Mouse (Mus musculus): ENCODE measurements around the gene Gm17657. TPM values are rescaled to one million over a fixed set of nuclear protein-coding genes. Genes with fewer than 3 reads are reported as not detected.
A peak's percentile ranks its signal among the peaks of the same experiment; 100 is the strongest.

Gm17657 gene
- polyA plus RNA-seq, 1 experiment from 2014 or later: not detected

GRCm38 (mm10) chr17:29492269-29493191, 56.9 kb downstream of the Gm17657 start:
- ATAC-seq (replicated peaks; ENCODE audit: insufficient number of reproducible peaks, insufficient read depth, low FRiP score, low read depth): no peak
- Histone ChIP-seq H3K9ac (peak overlapping the region; percentile 98), H3K36me3 (peaks cover 15% of the 10 kb centered on the region), H3K9me3 (replicated peaks) (no peaks in the 10 kb centered on the region), H3K4me3 (peak overlapping the region; percentile 89), H3K27ac (peak overlapping the region; percentile 94), H3K4me2 (peak overlapping the region; percentile 66), H3K27me3 (no peaks in the 10 kb centered on the region), H3K4me1 (replicated peaks) (peaks cover 23% of the 10 kb centered on the region)
- 3% methylated on average over 22 of the region's 22 CpGs for whole genome bisulfite sequencing

DNA sequence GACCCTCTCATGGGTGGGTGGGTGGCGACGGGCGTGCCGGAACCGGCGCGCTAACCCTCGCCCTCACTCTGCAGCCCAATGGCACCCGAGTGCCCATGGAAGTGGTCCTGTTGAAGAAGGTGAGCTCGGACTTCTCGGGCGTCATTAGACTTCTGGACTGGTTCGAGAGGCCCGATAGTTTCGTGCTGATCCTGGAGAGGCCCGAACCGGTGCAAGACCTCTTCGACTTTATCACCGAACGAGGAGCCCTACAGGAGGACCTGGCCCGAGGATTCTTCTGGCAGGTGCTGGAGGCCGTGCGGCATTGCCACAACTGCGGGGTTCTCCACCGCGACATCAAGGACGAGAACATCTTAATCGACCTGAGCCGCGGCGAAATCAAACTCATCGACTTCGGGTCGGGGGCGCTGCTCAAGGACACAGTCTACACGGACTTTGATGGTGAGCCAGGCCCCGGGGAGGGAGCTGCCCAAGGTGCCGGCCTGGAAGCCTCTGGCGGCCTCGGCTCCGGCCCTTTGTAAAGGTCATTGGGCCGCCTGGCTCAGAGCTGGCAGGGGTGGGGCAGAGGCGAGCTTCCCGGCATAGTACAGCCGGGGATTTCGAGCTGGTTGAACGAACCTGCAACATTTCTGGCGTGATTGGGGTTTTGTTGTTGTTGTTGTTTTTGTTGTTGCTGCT, 57.7 kb downstream of the Gm17657 start:
- Histone ChIP-seq H3K4me2 (peak overlapping the region; percentile 66), H3K4me3 (peak overlapping the region; percentile 89), H3K9me3 (replicated peaks) (no peaks in the 10 kb centered on the region), H3K36me3 (peaks cover 15% of the 10 kb centered on the region), H3K9ac (peak overlapping the region; percentile 98), H3K4me1 (replicated peaks) (peaks cover 23% of the 10 kb centered on the region), H3K27ac (peak overlapping the region; percentile 94), H3K27me3 (no peaks in the 10 kb centered on the region)
- under 1% methylated on average over 48 of the region's 48 CpGs for WGBS
- no peak for ATAC-seq (replicated peaks; ENCODE audit: insufficient number of reproducible peaks, insufficient read depth, low FRiP score, low read depth)

- Histone ChIP-seq H3K4me2 (peak within 1 kb of the TSS; percentile 84), H3K27ac (peak within 1 kb of the TSS; percentile 94), H3K9ac (peak within 1 kb of the TSS; percentile 98), H3K4me3 (peak within 1 kb of the TSS; percentile 89), H3K4me1 (replicated peaks) (peaks cover 23% of the 10 kb centered on the region), H3K36me3 (peaks cover 15% of the 10 kb centered on the region), H3K27me3 (no peaks in the 10 kb centered on the region), H3K9me3 (replicated peaks) (no peaks in the 10 kb centered on the region)
- under 1% methylated on average over 76 of the region's 99 CpGs for WGBS
- peak; percentile 8; the same call in 1 of the 2 replicates for ATAC-seq (replicated peaks; ENCODE audit: insufficient number of reproducible peaks, insufficient read depth, low FRiP score, low read depth)
Measured at GRCm38 (mm10) chr17:29490713-29491581, 58.5 kb downstream of the Gm17657 start, which contains the start of gene Pim1. TSS of gene Pim1 (plus strand) at chr17:29490753.

- ATAC-seq (replicated peaks; ENCODE audit: insufficient number of reproducible peaks, insufficient read depth, low FRiP score, low read depth): peak; percentile 93
- H3K27ac ChIP-seq: peak overlapping the region; percentile 86
Measured at GRCm38 (mm10) chr17:29489971-29490712, 59.3 kb downstream of the Gm17657 start.

GRCm38 (mm10) chr17:29488978-29489970, 60.2 kb downstream of the Gm17657 start:
- Histone ChIP-seq H3K9me3 (replicated peaks) (no peaks in the 10 kb centered on the region), H3K27ac (peak overlapping the region; percentile 86), H3K36me3 (peaks cover 8% of the 10 kb centered on the region; the same call in 1 of the 2 replicates), H3K4me3 (peak overlapping the region; percentile 89), H3K4me2 (peak overlapping the region; percentile 84), H3K4me1 (replicated peaks) (peaks cover 20% of the 10 kb centered on the region), H3K9ac (peak overlapping the region; percentile 75), H3K27me3 (no peaks in the 10 kb centered on the region)
- 6% methylated on average over 30 of the region's 30 CpGs for WGBS
- no peak for ATAC-seq (replicated peaks; ENCODE audit: insufficient number of reproducible peaks, insufficient read depth, low FRiP score, low read depth)

More at GRCm38 (mm10) chr17:29489971-29490712, 59.3 kb downstream of the Gm17657 start:
- Histone ChIP-seq H3K9me3 (replicated peaks) (no peaks in the 10 kb centered on the region), H3K4me3 (peak overlapping the region; percentile 89), H3K36me3 (peaks cover 14% of the 10 kb centered on the region), H3K4me1 (replicated peaks) (peaks cover 23% of the 10 kb centered on the region), H3K27me3 (no peaks in the 10 kb centered on the region), H3K4me2 (peak overlapping the region; percentile 84), H3K9ac (peak overlapping the region; percentile 75)
- under 1% methylated on average over 56 of the region's 68 CpGs for WGBS

DNA sequence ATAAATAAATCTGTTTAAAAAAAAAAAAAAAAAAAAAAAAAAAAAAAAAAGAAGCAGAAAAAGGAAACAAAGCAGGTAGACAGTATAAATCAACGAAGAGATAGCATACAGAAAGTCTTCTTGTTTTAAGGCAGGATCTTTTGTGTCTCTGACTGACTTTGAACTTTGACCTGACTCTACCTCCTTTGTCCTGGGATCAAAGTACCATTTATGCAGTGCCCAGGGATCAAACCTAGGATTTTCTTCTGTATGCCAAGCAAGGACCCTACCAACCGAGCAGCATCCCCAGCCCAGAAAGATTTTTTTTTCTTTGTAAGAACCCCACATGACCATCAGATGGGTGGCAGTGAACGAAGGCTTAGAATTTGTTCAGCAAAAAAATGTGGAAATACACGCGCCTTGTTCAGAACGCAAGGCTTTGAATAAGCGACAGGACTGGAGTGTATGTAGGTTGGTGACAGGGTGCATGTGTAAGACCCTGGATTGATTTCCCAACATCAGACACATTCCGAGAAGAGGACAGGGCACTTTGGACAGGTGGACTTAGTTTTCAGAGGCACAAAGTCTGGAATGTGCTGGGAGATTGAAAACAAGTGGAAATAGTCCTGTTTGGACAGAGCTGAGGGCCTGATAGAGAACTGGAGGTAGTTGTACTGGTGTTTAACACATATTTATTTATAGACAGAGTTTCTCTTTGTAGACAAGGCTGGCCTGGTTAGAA, 61.0 kb downstream of the Gm17657 start:
- Histone ChIP-seq H3K9ac (no peak overlapping the region), H3K36me3 (no peaks in the 10 kb centered on the region), H3K27me3 (no peaks in the 10 kb centered on the region), H3K9me3 (replicated peaks) (no peaks in the 10 kb centered on the region), H3K4me3 (no peak overlapping the region), H3K4me2 (peak overlapping the region; percentile 84; the same call in 1 of the 2 replicates), H3K27ac (peak overlapping the region; percentile 86), H3K4me1 (replicated peaks) (peaks cover 17% of the 10 kb centered on the region)
- no peak for ATAC-seq (replicated peaks; ENCODE audit: insufficient number of reproducible peaks, insufficient read depth, low FRiP score, low read depth)
- 87% methylated on average over 8 of the region's 8 CpGs for WGBS

GRCm38 (mm10) chr17:29485336-29486233, 63.9 kb downstream of the Gm17657 start:
- no peak overlapping the region for H3K4me2 ChIP-seq
- no peak for ATAC-seq (replicated peaks; ENCODE audit: insufficient number of reproducible peaks, insufficient read depth, low FRiP score, low read depth)
- H3K27me3 ChIP-seq: no peaks in the 10 kb centered on the region
- WGBS: 70% methylated on average over 3 of the region's 3 CpGs
- H3K4me1 ChIP-seq (replicated peaks): peaks cover 14% of the 10 kb centered on the region
- H3K36me3 ChIP-seq: no peaks in the 10 kb centered on the region
- no peak overlapping the region for H3K4me3 ChIP-seq
- H3K27ac ChIP-seq: no peak overlapping the region
- no peak overlapping the region for H3K9ac ChIP-seq
- H3K9me3 ChIP-seq (replicated peaks): no peaks in the 10 kb centered on the region

- 80% methylated on average over 2 of the region's 2 CpGs for WGBS
Measured at GRCm38 (mm10) chr17:29484431-29484830, 65.0 kb downstream of the Gm17657 start.

More at GRCm38 (mm10) chr17:29484431-29484830, 65.0 kb downstream of the Gm17657 start:
- no peaks in the 10 kb centered on the region for H3K36me3 ChIP-seq
- no peaks in the 10 kb centered on the region for H3K9me3 ChIP-seq (replicated peaks)
- H3K27ac ChIP-seq: no peak overlapping the region
- H3K4me1 ChIP-seq (replicated peaks): peaks cover 14% of the 10 kb centered on the region
- ATAC-seq (replicated peaks; ENCODE audit: insufficient number of reproducible peaks, insufficient read depth, low FRiP score, low read depth): no peak
- no peak overlapping the region for H3K4me2 ChIP-seq
- no peak overlapping the region for H3K9ac ChIP-seq
- no peak overlapping the region for H3K4me3 ChIP-seq
- no peaks in the 10 kb centered on the region for H3K27me3 ChIP-seq

Data from heart, embryonic 15.5 days (tissue).